Mouse (Mus musculus) midbrain, embryonic 15.5 days (tissue): ENCODE measurements at regions not wholly inside any gene's neighbourhood (a gene's known extent, or its start where the extent isn't known, plus 50 kb on each side); places are given as distances from the start of the nearest gene placed in this dataset.

ENCODE experiments used
- ATAC-seq: fragments of 200-750 bp; cut with Nextera tagmentation; replicated peaks from 2 replicates; pipeline ENCODE4 v1.8.0; 2017; ENCODE audit warnings: moderate TSS enrichment
- H3K27ac ChIP-seq: fragments of 300-500 bp; sonication (generic); 2 replicates; pipeline ENCODE4 v1.5.1; 2015; ENCODE audit warnings: mild to moderate bottlenecking, inconsistent platforms
- H3K27me3 ChIP-seq: fragments of 300-500 bp; sonication (generic); replicated peaks from 2 replicates; pipeline ENCODE4 v1.6.1; 2015; ENCODE audit warnings: inconsistent platforms
- H3K36me3 ChIP-seq: fragments of 300-500 bp; sonication (generic); replicated peaks from 2 replicates; pipeline ENCODE4 v1.6.1; 2015; ENCODE audit warnings: inconsistent platforms
- H3K4me1 ChIP-seq: fragments of 300-500 bp; sonication (generic); 2 replicates; pipeline ENCODE4 v1.6.1; 2015; ENCODE audit warnings: inconsistent platforms
- H3K4me2 ChIP-seq: fragments of 300-500 bp; sonication (generic); 2 replicates; pipeline ENCODE4 v1.6.1; 2015; ENCODE audit warnings: inconsistent platforms, mild to moderate bottlenecking, moderate library complexity
- H3K4me3 ChIP-seq: fragments of 300-500 bp; sonication (generic); 2 replicates; pipeline ENCODE4 v1.5.1; 2015; ENCODE audit warnings: mild to moderate bottlenecking, inconsistent platforms
- H3K9ac ChIP-seq: fragments of 300-500 bp; sonication (generic); 2 replicates; pipeline ENCODE4 v1.6.1; 2015; ENCODE audit warnings: mild to moderate bottlenecking, inconsistent platforms
- H3K9me3 ChIP-seq: fragments of 300-500 bp; sonication (generic); 2 replicates; pipeline ENCODE4 v1.6.1; 2016; ENCODE audit warnings: inconsistent platforms
- WGBS: fragments of 180-500 bp; shearing (Covaris S2); methylation state at CpG from one replicate; pipeline ENCODE4 v1.1.7; 2015; ENCODE audit warnings: mixed read lengths; 5-methylcytosine and 5-hydroxymethylcytosine counted together

DNA sequence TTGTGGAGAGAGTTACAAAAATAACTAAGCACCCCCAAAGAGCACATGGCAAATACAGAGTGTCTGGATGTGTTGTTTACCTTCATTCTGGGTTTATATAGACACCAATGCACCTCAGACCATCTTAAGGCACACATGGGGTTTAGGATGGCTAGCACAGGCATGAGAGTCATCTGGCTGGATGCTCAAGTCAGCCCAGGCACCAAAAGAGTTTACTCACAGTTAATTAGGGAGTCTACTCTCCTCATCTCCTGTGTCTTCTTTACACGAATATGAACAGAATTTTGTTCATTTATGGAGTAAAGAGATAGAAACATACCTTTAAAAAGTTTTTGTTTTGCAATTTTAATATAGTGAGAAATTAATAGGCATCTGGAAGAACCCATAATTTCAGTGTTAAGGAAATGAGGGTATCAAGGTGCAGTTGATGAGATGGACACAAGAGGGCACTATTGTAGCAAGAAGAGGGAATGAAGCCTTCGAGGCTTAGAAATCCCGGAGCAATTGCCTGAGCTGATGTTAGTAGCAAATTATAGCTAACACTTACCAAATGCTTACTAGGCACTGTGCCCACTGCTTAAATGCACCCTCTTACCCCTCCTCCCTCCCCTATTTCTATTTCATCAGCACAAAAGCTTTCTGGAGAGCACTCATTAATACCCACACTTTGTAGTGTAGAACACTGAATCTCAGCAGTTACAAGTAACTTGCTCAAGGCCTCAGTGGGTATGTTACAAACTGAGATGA is 174.6 kb downstream of the Eepd1 start:
- Histone ChIP-seq H3K36me3 (no peaks in the 10 kb centered on the region), H3K4me2 (no peak overlapping the region), H3K27me3 (no peaks in the 10 kb centered on the region), H3K4me3 (no peak overlapping the region), H3K4me1 (no peaks in the 10 kb centered on the region), H3K9me3 (no peaks in the 10 kb centered on the region), H3K9ac (no peak overlapping the region), H3K27ac (no peak overlapping the region)
- peak; percentile 82 for ATAC-seq
- WGBS, result 2% methylated on average over 3 of the region's 3 CpGs

DNA sequence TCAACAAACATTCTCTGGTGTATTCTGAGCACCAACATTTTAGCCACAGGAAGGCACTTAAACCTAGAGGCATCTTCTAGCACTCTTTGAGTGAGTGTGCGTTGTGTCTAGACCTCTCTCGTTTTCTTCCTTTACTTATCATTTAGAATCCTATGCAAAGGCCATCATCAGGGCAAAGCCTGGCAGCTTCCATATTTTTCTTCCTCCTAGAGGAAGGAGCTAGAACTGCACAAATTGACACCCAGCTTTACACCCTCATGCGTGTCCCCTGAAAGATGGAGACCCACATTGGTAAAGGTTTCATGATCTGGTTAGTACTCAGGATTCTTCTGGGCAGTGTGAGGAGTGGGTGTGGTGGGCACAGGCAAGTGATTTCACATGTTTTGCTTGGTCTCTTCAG is 175.2 kb downstream of the Eepd1 start:
- Histone ChIP-seq H3K4me1 (no peaks in the 10 kb centered on the region), H3K27ac (no peak overlapping the region), H3K4me2 (no peak overlapping the region), H3K27me3 (no peaks in the 10 kb centered on the region), H3K9me3 (no peaks in the 10 kb centered on the region), H3K36me3 (no peaks in the 10 kb centered on the region), H3K9ac (no peak overlapping the region), H3K4me3 (no peak overlapping the region)
- WGBS, result 94% methylated on average over 3 of the region's 3 CpGs
- peak; percentile 42; the same call in 1 of the 2 replicates for ATAC-seq

DNA sequence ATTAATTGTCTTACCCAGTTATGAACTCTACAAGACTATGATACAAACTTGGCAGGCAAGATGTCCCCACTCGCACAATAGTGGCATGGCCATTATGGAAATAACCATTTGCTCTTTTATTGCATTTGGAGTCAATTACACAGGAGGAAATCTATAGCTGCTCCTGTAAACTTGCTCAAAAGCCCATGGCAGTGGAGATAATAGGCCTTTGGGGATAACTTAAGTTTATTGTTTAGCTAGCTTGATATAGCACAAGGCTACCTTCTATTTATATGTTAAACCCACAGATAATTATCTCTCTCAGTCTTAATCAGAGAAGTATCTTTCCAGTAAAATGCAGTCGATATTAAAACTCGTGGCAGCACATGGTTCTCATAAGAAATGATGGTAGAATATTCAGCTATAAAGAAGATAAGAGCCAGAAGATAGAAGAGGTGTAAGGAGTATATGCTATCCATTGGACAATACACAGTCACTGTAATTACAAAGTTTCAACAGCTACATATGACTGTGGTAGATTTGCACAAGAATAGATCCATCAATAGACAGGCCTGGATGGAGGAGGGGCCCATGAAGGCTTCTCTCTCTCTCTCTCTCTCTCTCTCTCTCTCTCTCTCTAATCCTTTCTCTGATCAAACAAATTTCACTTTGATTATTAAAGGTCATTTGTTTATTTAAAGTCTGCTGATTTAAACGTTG is 202.4 kb downstream of the Eepd1 start:
- Histone ChIP-seq H3K27me3 (no peaks in the 10 kb centered on the region), H3K4me2 (no peak overlapping the region), H3K9ac (no peak overlapping the region), H3K4me1 (no peaks in the 10 kb centered on the region), H3K4me3 (no peak overlapping the region), H3K27ac (no peak overlapping the region), H3K36me3 (no peaks in the 10 kb centered on the region), H3K9me3 (no peaks in the 10 kb centered on the region)
- WGBS, result 81% methylated on average over 4 of the region's 4 CpGs
- ATAC-seq, result no peak

DNA sequence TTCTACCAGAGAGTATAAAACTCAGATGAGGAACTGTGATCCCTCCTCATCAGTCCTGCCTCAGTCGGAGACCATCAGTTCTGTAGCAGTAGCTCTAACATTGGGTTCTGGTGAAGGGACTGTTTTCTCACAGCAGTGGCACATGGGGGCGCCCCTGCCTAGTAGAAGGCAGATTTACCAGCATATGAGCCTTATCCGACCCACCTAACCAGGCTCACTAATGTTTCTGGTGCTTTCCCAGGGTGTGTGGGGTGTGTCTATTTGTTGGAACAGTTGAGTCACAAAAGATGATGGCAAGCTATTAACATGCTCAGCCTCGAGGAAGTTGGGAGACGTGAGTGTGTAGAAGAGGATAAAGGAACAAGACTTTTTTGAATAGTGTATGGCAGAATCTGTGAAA is 212.3 kb downstream of the Eepd1 start:
- Histone ChIP-seq H3K4me3 (no peak overlapping the region), H3K4me2 (no peak overlapping the region), H3K36me3 (no peaks in the 10 kb centered on the region), H3K4me1 (no peaks in the 10 kb centered on the region), H3K27ac (no peak overlapping the region), H3K9me3 (no peaks in the 10 kb centered on the region), H3K27me3 (no peaks in the 10 kb centered on the region), H3K9ac (no peak overlapping the region)
- peak; percentile 92 for ATAC-seq
- WGBS, result 29% methylated on average over 5 of the region's 5 CpGs

DNA sequence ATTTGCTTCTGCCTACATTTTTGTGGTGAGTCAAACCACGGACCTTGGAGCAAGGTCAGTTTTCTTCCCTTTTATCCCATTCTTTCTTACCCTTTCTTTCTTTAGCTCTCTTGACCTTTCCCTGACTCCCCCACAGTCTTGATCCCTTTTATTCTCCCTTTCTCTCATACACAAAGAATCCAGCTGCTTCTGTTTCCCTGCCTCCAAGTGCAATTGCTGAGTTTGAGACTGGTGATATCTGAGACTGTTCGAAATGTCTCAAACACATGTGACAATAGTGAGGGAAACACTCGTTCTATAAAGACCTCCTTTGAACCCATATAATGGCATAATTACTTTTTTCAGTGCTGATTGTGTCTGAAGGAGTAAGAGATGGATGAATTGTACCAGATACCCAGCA is 213.7 kb downstream of the Eepd1 start:
- H3K9me3 ChIP-seq, result no peaks in the 10 kb centered on the region
- H3K36me3 ChIP-seq, result no peaks in the 10 kb centered on the region
- no peak overlapping the region for H3K4me3 ChIP-seq
- no peak overlapping the region for H3K9ac ChIP-seq
- H3K27ac ChIP-seq, result no peak overlapping the region
- ATAC-seq, result no peak
- H3K27me3 ChIP-seq, result no peaks in the 10 kb centered on the region
- WGBS, result 6% methylated on average over 3 of the region's 3 CpGs
- no peaks in the 10 kb centered on the region for H3K4me1 ChIP-seq
- no peak overlapping the region for H3K4me2 ChIP-seq

DNA sequence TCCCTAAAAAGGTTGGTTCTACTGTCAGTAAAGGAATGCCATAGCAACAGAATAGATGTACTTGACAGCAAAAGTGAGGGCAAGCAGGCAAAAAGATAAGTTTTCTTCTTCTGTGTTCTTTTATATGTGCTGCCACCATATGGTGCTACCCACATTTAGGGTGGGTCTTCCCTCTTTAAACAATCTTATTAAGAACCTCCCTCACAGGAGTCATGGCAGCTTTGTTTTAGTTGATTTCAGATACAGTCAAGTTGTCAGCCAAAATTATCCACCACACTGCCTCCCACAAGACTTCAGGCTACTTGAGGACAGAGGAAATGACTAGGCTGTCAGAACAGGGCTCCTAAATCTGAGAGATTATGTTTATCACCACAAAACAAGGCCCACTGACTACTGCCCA is 232.3 kb downstream of the Eepd1 start:
- Histone ChIP-seq H3K27ac (no peak overlapping the region), H3K9me3 (no peaks in the 10 kb centered on the region), H3K27me3 (no peaks in the 10 kb centered on the region), H3K9ac (no peak overlapping the region), H3K36me3 (no peaks in the 10 kb centered on the region), H3K4me2 (no peak overlapping the region), H3K4me3 (no peak overlapping the region), H3K4me1 (no peaks in the 10 kb centered on the region)
- ATAC-seq, result no peak

DNA sequence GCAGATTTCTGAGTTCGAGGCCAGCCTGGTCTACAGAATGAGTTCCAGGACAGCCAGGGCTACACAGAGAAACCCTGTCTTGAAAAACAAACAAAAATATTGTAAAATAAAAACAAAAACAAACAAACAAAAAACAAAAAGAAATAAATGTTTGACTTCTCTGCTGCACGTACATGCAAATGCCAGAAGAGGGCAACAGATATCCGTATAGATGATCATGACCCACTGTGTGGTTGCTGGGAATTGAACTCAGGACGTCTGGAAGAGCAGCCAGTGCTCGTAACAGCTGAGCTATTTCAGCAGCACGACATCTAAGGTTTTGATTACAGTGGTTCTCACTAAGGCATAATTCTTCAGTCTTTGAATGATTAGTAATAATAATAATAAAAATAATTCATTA is 262.8 kb downstream of the Eepd1 start:
- H3K27me3 ChIP-seq, result no peaks in the 10 kb centered on the region
- 68% methylated on average over 6 of the region's 6 CpGs for WGBS

DNA sequence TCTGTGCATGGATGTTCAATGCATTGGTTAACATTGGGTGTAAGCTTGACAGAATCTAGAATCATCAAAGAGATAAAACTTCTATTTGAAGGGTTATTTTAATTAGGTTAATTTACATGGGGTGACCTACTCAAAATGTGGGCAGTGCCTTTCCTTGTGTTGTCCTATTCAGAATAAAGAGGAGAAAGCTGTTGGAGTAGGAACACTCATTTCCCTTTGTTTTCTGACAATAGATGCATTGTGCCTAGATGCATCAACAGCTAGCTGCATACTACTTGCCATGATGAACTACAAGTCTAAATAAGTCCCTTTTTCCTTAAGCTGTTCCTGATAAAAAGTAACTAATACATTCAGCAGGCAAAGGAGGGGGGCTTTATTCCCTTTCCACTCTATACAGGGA is 269.8 kb downstream of the Eepd1 start:
- H3K9me3 ChIP-seq, result no peaks in the 10 kb centered on the region
- H3K27me3 ChIP-seq, result no peaks in the 10 kb centered on the region
- H3K4me1 ChIP-seq, result no peaks in the 10 kb centered on the region
- no peak overlapping the region for H3K9ac ChIP-seq
- no peaks in the 10 kb centered on the region for H3K36me3 ChIP-seq
- H3K27ac ChIP-seq, result no peak overlapping the region
- ATAC-seq, result no peak
- no peak overlapping the region for H3K4me3 ChIP-seq
- no peak overlapping the region for H3K4me2 ChIP-seq

More for the DNA sequence above, 262.8 kb downstream of the Eepd1 start:
- H3K27ac ChIP-seq, result no peak overlapping the region
- no peak overlapping the region for H3K4me2 ChIP-seq
- H3K9me3 ChIP-seq, result no peaks in the 10 kb centered on the region
- H3K9ac ChIP-seq, result no peak overlapping the region
- H3K4me1 ChIP-seq, result no peaks in the 10 kb centered on the region
- no peak for ATAC-seq
- no peak overlapping the region for H3K4me3 ChIP-seq
- no peaks in the 10 kb centered on the region for H3K36me3 ChIP-seq

DNA sequence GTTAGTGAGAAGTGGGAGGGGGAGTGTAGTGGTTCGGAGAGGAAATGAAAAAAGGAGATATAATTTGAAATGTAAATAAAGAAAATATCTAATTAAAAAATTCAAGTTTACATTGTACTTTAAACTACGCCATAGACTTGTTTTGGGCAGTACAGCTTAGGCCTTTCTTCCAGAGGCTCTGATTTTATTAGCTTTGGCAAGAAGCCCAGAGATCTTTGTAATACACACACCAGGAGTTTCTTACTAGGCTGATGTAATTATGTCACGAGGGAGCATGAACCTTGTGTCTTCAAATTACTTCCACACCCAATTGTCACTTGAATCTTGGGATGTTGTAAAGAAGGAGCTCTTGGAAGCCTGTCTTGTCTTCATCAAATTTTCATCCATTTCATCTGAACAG is 292.6 kb downstream of the Eepd1 start:
- no peak overlapping the region for H3K4me3 ChIP-seq
- 55% methylated on average over 3 of the region's 3 CpGs for WGBS
- H3K9me3 ChIP-seq, result no peaks in the 10 kb centered on the region

DNA sequence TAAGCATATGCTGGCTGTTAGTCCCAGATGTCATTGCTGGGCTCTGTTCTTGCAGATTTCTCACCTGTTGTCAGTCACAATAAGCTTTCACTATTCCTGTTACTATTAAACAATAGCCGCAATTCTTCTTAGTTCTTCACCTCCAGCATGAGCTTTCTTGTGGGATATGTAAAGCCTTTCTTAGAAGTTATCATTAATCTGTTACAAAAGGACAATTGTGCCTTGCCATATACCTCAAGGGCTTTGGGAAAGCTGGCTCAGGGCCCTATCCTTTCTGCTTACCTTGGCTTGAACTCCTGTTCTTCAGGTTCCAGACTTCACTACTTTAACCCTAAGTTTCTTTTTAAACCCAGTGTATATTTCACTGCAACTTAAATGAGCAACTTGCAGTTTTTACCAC is 301.3 kb downstream of the Eepd1 start:
- H3K9me3 ChIP-seq, result no peaks in the 10 kb centered on the region
- no peak overlapping the region for H3K9ac ChIP-seq
- WGBS, result 97% methylated on average over 1 of the region's 1 CpGs
- H3K4me3 ChIP-seq, result no peak overlapping the region
- H3K4me1 ChIP-seq, result no peaks in the 10 kb centered on the region
- H3K27ac ChIP-seq, result no peak overlapping the region
- no peak overlapping the region for H3K4me2 ChIP-seq
- ATAC-seq, result no peak
- H3K36me3 ChIP-seq, result no peaks in the 10 kb centered on the region
- H3K27me3 ChIP-seq, result no peaks in the 10 kb centered on the region

More for the DNA sequence above, 292.6 kb downstream of the Eepd1 start:
- no peaks in the 10 kb centered on the region for H3K36me3 ChIP-seq
- no peak overlapping the region for H3K4me2 ChIP-seq
- no peak overlapping the region for H3K27ac ChIP-seq
- no peaks in the 10 kb centered on the region for H3K4me1 ChIP-seq
- H3K9ac ChIP-seq, result no peak overlapping the region
- no peak for ATAC-seq
- H3K27me3 ChIP-seq, result no peaks in the 10 kb centered on the region

DNA sequence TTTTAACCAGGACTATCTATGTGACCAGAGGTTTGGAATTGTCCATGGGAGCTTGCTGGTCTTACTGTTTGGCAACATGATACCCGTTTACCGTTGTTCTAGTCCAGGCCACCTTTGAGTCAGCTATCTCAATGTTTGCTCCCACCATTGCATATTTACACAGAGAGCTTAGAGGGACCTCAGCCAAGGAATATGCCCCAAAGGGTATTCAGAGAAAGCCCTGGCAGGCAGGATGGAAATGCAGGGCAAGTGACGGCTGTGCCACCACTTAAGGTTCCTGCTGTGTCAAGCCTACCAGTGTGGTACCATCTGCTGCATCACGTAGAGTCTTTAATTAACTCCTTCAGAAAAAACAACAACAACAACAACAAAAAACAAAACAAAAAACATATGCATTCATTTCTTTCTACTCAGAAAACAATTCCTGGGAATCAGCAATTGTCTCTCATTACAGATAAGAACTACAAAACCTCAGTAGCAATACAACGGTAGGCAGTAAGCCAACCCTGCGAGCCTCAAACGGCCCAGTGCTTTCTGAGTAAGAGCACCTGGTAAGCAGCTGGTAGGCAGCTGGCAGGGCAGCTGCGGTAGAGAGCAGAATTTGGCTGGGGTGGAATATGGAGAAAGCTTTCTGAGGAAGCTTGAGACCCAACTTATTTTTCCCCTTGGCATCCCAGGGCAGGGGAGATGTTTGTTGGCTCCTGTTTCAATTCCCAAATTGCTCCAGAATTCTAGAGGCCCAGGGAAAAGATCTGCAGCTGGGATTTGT is 314.0 kb downstream of the Eepd1 start:
- WGBS, result 77% methylated on average over 8 of the region's 8 CpGs
- H3K4me1 ChIP-seq, result no peaks in the 10 kb centered on the region
- no peak overlapping the region for H3K27ac ChIP-seq
- ATAC-seq, result no peak
- H3K27me3 ChIP-seq, result no peaks in the 10 kb centered on the region
- H3K4me2 ChIP-seq, result no peak overlapping the region
- no peak overlapping the region for H3K4me3 ChIP-seq
- no peaks in the 10 kb centered on the region for H3K9me3 ChIP-seq
- no peak overlapping the region for H3K9ac ChIP-seq
- H3K36me3 ChIP-seq, result no peaks in the 10 kb centered on the region

DNA sequence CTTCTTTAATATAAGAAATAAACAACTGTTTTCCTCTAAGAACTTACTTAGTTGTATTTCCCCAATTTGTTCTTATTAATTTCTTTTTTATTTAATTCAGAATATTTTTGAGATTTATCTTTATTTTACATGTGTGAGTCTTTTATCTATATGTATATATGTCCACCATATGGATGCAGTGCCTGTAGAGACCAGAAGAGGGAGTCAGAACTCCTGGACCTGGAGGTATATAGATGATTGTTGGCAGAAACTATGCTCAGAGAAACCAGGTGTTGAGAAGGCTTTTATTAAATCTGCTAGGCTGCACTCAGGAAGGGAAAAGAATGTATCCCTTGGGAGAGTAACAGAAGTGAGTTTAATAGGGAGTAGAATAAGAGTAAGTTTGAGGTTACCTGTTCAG is 328.2 kb downstream of the Eepd1 start:
- no peak for ATAC-seq
- no peak overlapping the region for H3K9ac ChIP-seq
- no peaks in the 10 kb centered on the region for H3K27me3 ChIP-seq
- H3K4me1 ChIP-seq, result no peaks in the 10 kb centered on the region
- no peaks in the 10 kb centered on the region for H3K36me3 ChIP-seq
- H3K9me3 ChIP-seq, result no peaks in the 10 kb centered on the region
- H3K4me2 ChIP-seq, result no peak overlapping the region
- no peak overlapping the region for H3K27ac ChIP-seq
- H3K4me3 ChIP-seq, result no peak overlapping the region

DNA sequence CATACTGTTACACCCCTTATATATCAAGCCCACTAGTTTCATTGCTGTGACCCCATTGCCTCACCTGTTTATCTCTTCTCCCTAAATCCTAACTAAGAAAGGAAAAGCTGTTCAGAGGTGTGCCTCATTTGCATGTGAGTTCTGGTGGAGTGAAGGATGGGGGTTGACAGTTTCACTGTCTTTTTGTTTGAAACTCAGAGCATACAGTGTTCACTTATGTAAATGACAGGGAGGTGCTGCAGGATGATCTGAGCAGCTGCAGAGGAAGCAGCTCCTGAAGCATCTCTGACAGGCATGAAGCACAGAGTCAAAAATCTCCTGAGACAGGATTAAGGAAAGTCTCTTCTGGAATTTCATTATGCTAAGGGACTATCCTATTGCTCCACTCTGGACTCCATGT is 351.9 kb downstream of the Eepd1 start:
- no peak overlapping the region for H3K9ac ChIP-seq
- H3K9me3 ChIP-seq, result no peaks in the 10 kb centered on the region
- no peak overlapping the region for H3K4me2 ChIP-seq
- no peaks in the 10 kb centered on the region for H3K36me3 ChIP-seq
- no peak overlapping the region for H3K4me3 ChIP-seq
- ATAC-seq, result no peak
- no peaks in the 10 kb centered on the region for H3K27me3 ChIP-seq
- no peaks in the 10 kb centered on the region for H3K4me1 ChIP-seq
- no peak overlapping the region for H3K27ac ChIP-seq
